ENCODE assay signal across 30 mouse cellular contexts in the genomic region with DNA sequence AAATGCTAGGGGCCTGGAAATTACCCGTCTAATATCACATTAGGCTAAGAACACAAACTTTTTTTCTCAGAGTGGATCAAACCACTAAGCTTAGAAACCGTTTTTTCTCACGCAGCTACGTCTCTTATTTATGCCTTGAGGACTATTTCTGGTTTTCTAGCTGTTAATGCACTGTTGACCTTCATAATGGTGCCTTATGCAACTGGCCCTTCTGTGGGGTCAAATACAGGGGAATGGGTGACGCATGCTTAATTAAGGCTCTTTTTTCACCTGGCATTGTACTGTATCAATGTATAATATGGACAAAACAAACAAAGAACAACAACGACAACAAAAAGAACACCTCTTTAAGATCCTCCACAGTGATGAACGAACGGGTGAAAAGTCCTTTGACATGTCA. TPM values are rescaled to one million over a fixed set of nuclear protein-coding genes. Genes with fewer than 3 reads are reported as not detected.
A peak's percentile ranks its signal among the peaks of the same experiment; 100 is the strongest.
DNase-seq lines count a peak whose midpoint lies in the region; ATAC-seq and TF ChIP-seq lines count a peak whose summit lies in the region.
"Had no signal": no experiment of that assay in that cellular context is flagged by ENCODE, and none has a peak within 500 bp of the region (broad histone marks: within the 10 kb centered on the region; RNA-seq: fewer than 3 reads in every experiment).

No protein-coding gene starts in this region.

- H3K4me3 ChIP-seq in gastrocnemius, adult 2 months, result peak overlapping the region; percentile 5; the same call in 1 of the 2 replicates
- no peak overlapping the region for H3K4me3 ChIP-seq in kidney, adult 2 months (ENCODE audit: insufficient read depth, low read depth, low read length)
- no peak overlapping the region for H3K4me3 ChIP-seq in ES-Bruce4 (ENCODE audit: low read depth, low read length)
- no peak overlapping the region for H3K4me3 ChIP-seq in macrophage (ENCODE audit: inconsistent target)
- H3K4me3 ChIP-seq in hindbrain, embryonic 11.5 days (ENCODE audit: low read depth, low read length), result no peak overlapping the region
- H3K4me3 ChIP-seq: embryonic facial prominence, embryonic 12.5 days; forebrain, embryonic 10.5 days; forebrain, embryonic 15.5 days; heart, embryonic 10.5 days; hindbrain, embryonic 12.5 days; intestine, embryonic 15.5 days; midbrain, embryonic 13.5 days; neural tube, embryonic 15.5 days; stomach, embryonic 15.5 days had no signal

- DNase-seq in gastrocnemius, adult 2 months, result no peak
- DNase-seq in gastrocnemius, postnatal 10 days, result no peak
- peak; percentile 16 for DNase-seq in kidney, adult 2 months
- no peak for DNase-seq in kidney, postnatal 10 days
- no peak for DNase-seq in adrenal gland, postnatal 4 days (ENCODE audit: low spot score in 2 of 2)
- DNase-seq in hindbrain, embryonic 11.5 days (ENCODE audit: low spot score), result no peak
- DNase-seq: adrenal gland, postnatal 25 days; cerebellum, adult 8-10 months; cerebellum, postnatal 25 days; kidney, adult 8-10 months; layer of hippocampus, postnatal 36 days; liver; lung, adult 2 months; retina, postnatal 1 day; right cerebral cortex, postnatal 14 days; thymus, postnatal 36 days had no signal

- H3K79me2 ChIP-seq in macrophage (ENCODE audit: inconsistent target), result peaks cover 66% of the 10 kb centered on the region

- intact Hi-C loops in gastrocnemius, adult 2 months (cut with DNase I), result loop anchor here (5.0 to 10.0 kb wide), 4 partner anchors 434 to 1201 kb away; no protein-coding TSS in a partner anchor

- TF ChIP-seq CTCF in gastrocnemius, adult 2 months (IDR thresholded peaks at IDR 0.05), result no peak
- TF ChIP-seq CTCF in kidney, adult 2 months (conservative IDR thresholded peaks at IDR 0.05; ENCODE audit: insufficient read depth, insufficient read length, low read depth, low read length), result no peak
- TF ChIP-seq CTCF in ES-Bruce4 (IDR thresholded peaks at IDR 0.05; ENCODE audit: low read depth, low read length), result no peak

- 73% methylated on average over 8 of the region's 8 CpGs for WGBS in kidney, adult 2 months
- WGBS in macrophage (ENCODE audit: missing documents), result 83% methylated on average over 8 of the region's 8 CpGs
- WGBS in hindbrain, embryonic 11.5 days, result 83% methylated on average over 8 of the region's 8 CpGs

- peak overlapping the region; percentile 80; the same call in 1 of the 2 replicates for H3K27ac ChIP-seq in gastrocnemius, adult 2 months
- peak overlapping the region; percentile 45; the same call in 1 of the 2 replicates for H3K27ac ChIP-seq in kidney, adult 2 months (ENCODE audit: insufficient read depth, low read depth, low read length)
- H3K27ac ChIP-seq in ES-Bruce4 (ENCODE audit: insufficient read depth, low read length) (0 out of 2 replicates have a peak overlapping the region, but pooled peaks have one; percentile 27), macrophage (peak overlapping the region; percentile 99)
- H3K27ac ChIP-seq in hindbrain, embryonic 11.5 days (ENCODE audit: low read depth, low read length), result no peak overlapping the region
- H3K27ac ChIP-seq: embryonic facial prominence, embryonic 12.5 days; forebrain, embryonic 10.5 days; forebrain, embryonic 15.5 days; heart, embryonic 10.5 days; hindbrain, embryonic 12.5 days; hindbrain, postnatal 0 days; intestine, embryonic 15.5 days; kidney, postnatal 0 days; liver, embryonic 14.5 days; midbrain, embryonic 13.5 days; neural tube, embryonic 15.5 days; stomach, embryonic 15.5 days had no signal

- H3K9ac ChIP-seq in ES-Bruce4 (ENCODE audit: low read depth, poor library complexity, severe bottlenecking), result no peak overlapping the region
- H3K9ac ChIP-seq in hindbrain, embryonic 11.5 days (ENCODE audit: low read depth, low read length), result no peak overlapping the region
- H3K9ac ChIP-seq: embryonic facial prominence, embryonic 12.5 days; forebrain, embryonic 15.5 days; hindbrain, embryonic 12.5 days; intestine, embryonic 15.5 days; liver, embryonic 14.5 days; midbrain, embryonic 13.5 days; neural tube, embryonic 15.5 days; stomach, embryonic 15.5 days had no signal

- H3K36me3 ChIP-seq in kidney, adult 2 months (ENCODE audit: control insufficient read depth, insufficient read depth, low read length), result peaks cover 29% of the 10 kb centered on the region
- H3K36me3 ChIP-seq in ES-Bruce4 (ENCODE audit: control insufficient read depth, insufficient read depth, low read length, poor library complexity, severe bottlenecking) (peaks cover 46% of the 10 kb centered on the region), macrophage (ENCODE audit: inconsistent target) (peaks cover 24% of the 10 kb centered on the region; the same call in 1 of the 2 replicates)
- H3K36me3 ChIP-seq in hindbrain, embryonic 11.5 days (ENCODE audit: control insufficient read depth, insufficient read depth, low read length), result peaks cover 13% of the 10 kb centered on the region; the same call in 1 of the 2 replicates

- no peaks in the 10 kb centered on the region for H3K27me3 ChIP-seq in kidney, adult 2 months (replicated peaks; ENCODE audit: control insufficient read depth, insufficient read depth, low read length)
- no peaks in the 10 kb centered on the region for H3K27me3 ChIP-seq in ES-Bruce4 (ENCODE audit: control insufficient read depth, insufficient read depth, low read length, poor library complexity, severe bottlenecking)
- H3K27me3 ChIP-seq in hindbrain, embryonic 11.5 days (ENCODE audit: control insufficient read depth, insufficient read depth, low read length), result no peaks in the 10 kb centered on the region
- H3K27me3 ChIP-seq: embryonic facial prominence, embryonic 12.5 days; forebrain, embryonic 15.5 days; hindbrain, embryonic 12.5 days; intestine, embryonic 15.5 days; midbrain, embryonic 13.5 days; neural tube, embryonic 15.5 days; stomach, embryonic 15.5 days had no signal

- H3K4me2 ChIP-seq in hindbrain, embryonic 11.5 days (replicated peaks; ENCODE audit: low read depth, low read length), result no peak overlapping the region
- H3K4me2 ChIP-seq: embryonic facial prominence, embryonic 12.5 days; forebrain, embryonic 15.5 days; hindbrain, embryonic 12.5 days; intestine, embryonic 15.5 days; midbrain, embryonic 13.5 days; neural tube, embryonic 15.5 days; stomach, embryonic 15.5 days had no signal

- H3K4me1 ChIP-seq in kidney, adult 2 months (ENCODE audit: control insufficient read depth, insufficient read depth, low read length), result peaks cover 10% of the 10 kb centered on the region; the same call in 1 of the 2 replicates
- H3K4me1 ChIP-seq in ES-Bruce4 (ENCODE audit: control insufficient read depth, insufficient read depth, low read length), result peaks cover 7% of the 10 kb centered on the region
- H3K4me1 ChIP-seq in hindbrain, embryonic 11.5 days (replicated peaks; ENCODE audit: control insufficient read depth, insufficient read depth, low read length), result 0 out of 2 replicates have a peak, but pooled peaks cover 4% of the 10 kb centered on the region

- ATAC-seq in hindbrain, embryonic 11.5 days (ENCODE audit: low FRiP score), result no peak
- ATAC-seq: forebrain, embryonic 15.5 days; hindbrain, postnatal 0 days; intestine, embryonic 15.5 days; midbrain, embryonic 13.5 days had no signal

- no peaks in the 10 kb centered on the region; the same call in 1 of the 2 replicates for H3K9me3 ChIP-seq in ES-Bruce4 (replicated peaks; ENCODE audit: control insufficient read depth, insufficient read depth, low read length, poor library complexity, severe bottlenecking)
- no peaks in the 10 kb centered on the region for H3K9me3 ChIP-seq in hindbrain, embryonic 11.5 days (ENCODE audit: control insufficient read depth, low read length)
- H3K9me3 ChIP-seq: embryonic facial prominence, embryonic 12.5 days; forebrain, embryonic 10.5 days; forebrain, embryonic 15.5 days; heart, embryonic 10.5 days; hindbrain, embryonic 12.5 days; intestine, embryonic 15.5 days; midbrain, embryonic 13.5 days; neural tube, embryonic 15.5 days; stomach, embryonic 15.5 days had no signal

- no peak for TF ChIP-seq EP300 in ES-Bruce4 (IDR thresholded peaks at IDR 0.05; ENCODE audit: insufficient read depth, low read depth, low read length)

- no peak for TF ChIP-seq POLR2A in kidney, adult 2 months (IDR thresholded peaks at IDR 0.05; ENCODE audit: low read depth, low read length)
- no peak for TF ChIP-seq POLR2A in ES-Bruce4 (IDR thresholded peaks at IDR 0.05; ENCODE audit: insufficient read depth, low read length)

RNA-seq across cellular contexts. Expression of gene Klf6, which starts 7.1 kb away (rescaled TPM):
- total RNA-seq in gastrocnemius, adult 2 months (2021), result 10 to 100 TPM; 23.9 to 34.5 TPM
- total RNA-seq in gastrocnemius, postnatal 10 days (2021), result 10 to 100 TPM; 33.5 to 36.5 TPM
- 10.0 and 10.7 TPM in 2 replicates for polyA plus RNA-seq in kidney, adult 2 months (2012; rRNA removed)
- polyA plus RNA-seq in ES-Bruce4 (2011; ENCODE audit: insufficient read depth, insufficient read length, low read depth, missing spikeins), result 80.3 and 84.0 TPM in 2 replicates
- 1,000 to 10,000 TPM in 5 of 26 experiments, 100 to 1,000 TPM in 21; 214 to 1,575 (median 623) TPM for total RNA-seq in macrophage (2018; cell fraction: chromatin; rRNA removed)
- 1,000 to 10,000 TPM in 3 of 26 experiments, 100 to 1,000 TPM in 23; 179 to 1,130 (median 488) TPM for total RNA-seq in macrophage (2018; cell fraction: cytosol; rRNA removed)
- 1,000 to 10,000 TPM in 11 of 26 experiments, 100 to 1,000 TPM in 15; 236 to 1,693 (median 931) TPM for total RNA-seq in macrophage (2018; cell fraction: nucleus; rRNA removed)
- polyA plus RNA-seq in macrophage (2018), result 120 to 182 TPM (median 126 TPM) in 3 replicates
- 10 to 100 TPM; 36.4 to 37.2 TPM for total RNA-seq in adrenal gland, postnatal 4 days (2021)
- polyA plus RNA-seq in hindbrain, embryonic 11.5 days (2014; fragmentation: Nextera tagmentation; extraction: Ambion mirVana), result 74.1 and 77.9 TPM in 2 replicates
